Comparison of ENCODE assay signal across 8 mouse cellular contexts in the genomic region with DNA sequence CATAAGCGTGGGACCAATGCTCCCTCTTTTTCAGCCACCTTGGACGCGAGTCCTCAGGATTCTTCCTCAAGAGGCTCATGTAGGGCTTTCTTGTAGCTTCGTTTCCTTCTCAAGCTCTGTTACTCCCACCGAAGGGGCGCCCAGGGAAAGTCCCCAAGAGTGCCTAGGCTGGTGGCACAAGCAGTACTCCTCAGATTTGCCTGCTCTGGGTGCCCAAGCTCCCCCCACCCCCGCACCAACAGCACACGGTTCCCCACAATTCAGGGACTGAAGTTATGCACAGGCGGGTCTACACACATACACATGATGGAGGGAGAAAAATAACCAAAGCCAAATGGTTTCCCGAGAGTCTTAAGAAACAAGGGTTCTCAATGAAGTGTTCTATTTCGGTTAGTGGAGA. TPM values are rescaled to one million over a fixed set of nuclear protein-coding genes. Genes with fewer than 3 reads are reported as not detected.
A peak's percentile ranks its signal among the peaks of the same experiment; 100 is the strongest.
DNase-seq lines count a peak whose midpoint lies in the region; ATAC-seq lines count a peak whose summit lies in the region.

No protein-coding gene starts in this region.

- H3K4me1 ChIP-seq in embryonic facial prominence, embryonic 15.5 days: peaks cover 17% of the 10 kb centered on the region
- H3K4me1 ChIP-seq in hindbrain, embryonic 15.5 days (replicated peaks): peaks cover 9% of the 10 kb centered on the region; the same call in 1 of the 2 replicates
- H3K4me1 ChIP-seq in midbrain, embryonic 13.5 days (replicated peaks): peaks cover 15% of the 10 kb centered on the region

- H3K36me3 ChIP-seq in embryonic facial prominence, embryonic 15.5 days: no peaks in the 10 kb centered on the region
- H3K36me3 ChIP-seq in hindbrain, embryonic 15.5 days: no peaks in the 10 kb centered on the region
- H3K36me3 ChIP-seq in midbrain, embryonic 13.5 days: no peaks in the 10 kb centered on the region

- peak; percentile 8 for DNase-seq in layer of hippocampus, adult 11-12 months (ENCODE audit: low spot score)
- DNase-seq in layer of hippocampus, adult 9-11 months: no peak
- no peak for DNase-seq in ovary, adult 18-20 months (ENCODE audit: low spot score)
- DNase-seq in frontal cortex, postnatal 36 days (ENCODE audit: low spot score in 2 of 2): no peak
- DNase-seq in spleen, postnatal 10 days (ENCODE audit: low spot score in 2 of 2): no peak

- peak overlapping the region; percentile 63 for H3K4me3 ChIP-seq in embryonic facial prominence, embryonic 15.5 days (replicated peaks)
- H3K4me3 ChIP-seq in hindbrain, embryonic 15.5 days: peak overlapping the region; percentile 74
- H3K4me3 ChIP-seq in midbrain, embryonic 13.5 days (replicated peaks): peak overlapping the region; percentile 66

- 24% methylated on average over 11 of the region's 11 CpGs for WGBS in embryonic facial prominence, embryonic 15.5 days
- 19% methylated on average over 11 of the region's 11 CpGs for WGBS in hindbrain, embryonic 15.5 days
- 33% methylated on average over 11 of the region's 11 CpGs for WGBS in midbrain, embryonic 13.5 days

- H3K9ac ChIP-seq in embryonic facial prominence, embryonic 15.5 days: no peak overlapping the region
- peak overlapping the region; percentile 77 for H3K9ac ChIP-seq in hindbrain, embryonic 15.5 days
- peak overlapping the region; percentile 78 for H3K9ac ChIP-seq in midbrain, embryonic 13.5 days (replicated peaks)

- H3K27ac ChIP-seq in embryonic facial prominence, embryonic 15.5 days (replicated peaks): no peak overlapping the region
- H3K27ac ChIP-seq in hindbrain, embryonic 15.5 days (replicated peaks): peak overlapping the region; percentile 86
- H3K27ac ChIP-seq in midbrain, embryonic 13.5 days: no peak overlapping the region

- peak overlapping the region; percentile 97 for H3K4me2 ChIP-seq in embryonic facial prominence, embryonic 15.5 days (replicated peaks)
- H3K4me2 ChIP-seq in hindbrain, embryonic 15.5 days: peak overlapping the region; percentile 74
- peak overlapping the region; percentile 93 for H3K4me2 ChIP-seq in midbrain, embryonic 13.5 days (replicated peaks)

- ATAC-seq in embryonic facial prominence, embryonic 15.5 days (ENCODE audit: insufficient number of reproducible peaks, low FRiP score, low TSS enrichment, low read depth): no peak
- ATAC-seq in hindbrain, embryonic 15.5 days (ENCODE audit: low FRiP score, low read depth): 0 out of 2 replicates have a peak, but pooled peaks have one; percentile 12
- ATAC-seq in midbrain, embryonic 13.5 days: peak; percentile 10; the same call in 1 of the 2 replicates

- no peaks in the 10 kb centered on the region for H3K9me3 ChIP-seq in embryonic facial prominence, embryonic 15.5 days (replicated peaks)
- no peaks in the 10 kb centered on the region for H3K9me3 ChIP-seq in hindbrain, embryonic 15.5 days
- no peaks in the 10 kb centered on the region for H3K9me3 ChIP-seq in midbrain, embryonic 13.5 days

- H3K27me3 ChIP-seq in embryonic facial prominence, embryonic 15.5 days: peaks cover 8% of the 10 kb centered on the region
- H3K27me3 ChIP-seq in hindbrain, embryonic 15.5 days: no peaks in the 10 kb centered on the region
- H3K27me3 ChIP-seq in midbrain, embryonic 13.5 days: peaks cover 7% of the 10 kb centered on the region; the same call in 1 of the 2 replicates

RNA-seq across cellular contexts. Expression of gene Ppp1r14c, which starts 1.6 kb away (rescaled TPM):
- 25.8 and 27.7 TPM in 2 replicates for polyA plus RNA-seq in embryonic facial prominence, embryonic 15.5 days (2015; fragmentation: Nextera tagmentation; extraction: Ambion mirVana)
- 66.2 and 77.3 TPM in 2 replicates for polyA plus RNA-seq in hindbrain, embryonic 15.5 days (2015; fragmentation: Nextera tagmentation; extraction: Ambion mirVana)
- polyA plus RNA-seq in midbrain, embryonic 13.5 days (2015; fragmentation: Nextera tagmentation; extraction: Ambion mirVana): 18.2 and 22.3 TPM in 2 replicates
